Mouse (Mus musculus) olfactory bulb, adult 2 months (tissue): ENCODE results near the gene Eif4b. TPM values are rescaled to one million over a fixed set of nuclear protein-coding genes. Genes with fewer than 3 reads are reported as not detected.
A peak's percentile ranks its signal among the peaks of the same experiment; 100 is the strongest.

Experiments
- H3K27ac ChIP-seq: fragments of 200-500 bp; 2 replicates; pipeline ENCODE4 v1.5.1; 2012; ENCODE audit warnings: low read depth, low read length; ENCODE audit not compliant: insufficient read depth
- H3K4me1 ChIP-seq: fragments of 200-500 bp; 2 replicates; pipeline ENCODE4 v1.6.1; 2012; ENCODE audit warnings: low read length; ENCODE audit not compliant: control insufficient read depth, insufficient read depth
- H3K4me3 ChIP-seq: fragments of 200-500 bp; 2 replicates; pipeline ENCODE4 v1.5.1; 2012; ENCODE audit warnings: mild to moderate bottlenecking, low read depth, low read length, moderate library complexity; ENCODE audit not compliant: insufficient read depth
- CTCF ChIP-seq: fragments of 200-500 bp; IDR thresholded peaks from 2 replicates; pipeline ENCODE4 v1.5.1; 2012; ENCODE audit warnings: low read depth, mild to moderate bottlenecking, low read length, moderate library complexity; ENCODE audit not compliant: insufficient read depth
- POLR2A ChIP-seq: fragments of 200-500 bp; IDR thresholded peaks from 2 replicates; pipeline ENCODE4 v1.6.1; 2012; ENCODE audit warnings: mild to moderate bottlenecking, low read depth, low read length, moderate library complexity; ENCODE audit not compliant: insufficient read depth
- WGBS: fragments of 180-500 bp; shearing (Covaris S2); methylation state at CpG from one replicate; pipeline ENCODE4 v1.1.7; 2018; 5-methylcytosine and 5-hydroxymethylcytosine counted together
- polyA plus RNA-seq: library from polyadenylated mRNA; stranded (reverse); fragments of >200 nt; gene quantifications from 2 replicates; pipeline ENCODE4 v1.2.4, GENCODE M21; 2012; ENCODE audit warnings: low replicate concordance; ENCODE audit not compliant: missing spikeins, insufficient read depth, insufficient read length

The Eif4b gene
- polyA plus RNA-seq, 1 experiment, result 618 TPM

GRCm38 (mm10) chr15:102119121-102119830, 45.7 kb downstream of the Eif4b start:
- TF ChIP-seq POLR2A, result no peak
- TF ChIP-seq CTCF, result no peak
- Histone ChIP-seq H3K4me3 (no peak overlapping the region), H3K4me1 (peaks cover 26% of the 10 kb centered on the region), H3K27ac (no peak overlapping the region)
- WGBS, result 72% methylated on average over 8 of the region's 8 CpGs

- Histone ChIP-seq H3K4me3 (no peak overlapping the region), H3K4me1 (peaks cover 26% of the 10 kb centered on the region), H3K27ac (no peak overlapping the region)
- TF ChIP-seq POLR2A, result no peak
- no peak for TF ChIP-seq CTCF
- 62% methylated on average over 2 of the region's 2 CpGs for WGBS
Observed at GRCm38 (mm10) chr15:102119831-102120170, 46.2 kb downstream of the Eif4b start.

GRCm38 (mm10) chr15:102120530-102120929, 47.0 kb downstream of the Eif4b start:
- Histone ChIP-seq H3K4me1 (peaks cover 24% of the 10 kb centered on the region), H3K27ac (no peak overlapping the region), H3K4me3 (no peak overlapping the region)
- TF ChIP-seq POLR2A (no peak), CTCF (no peak)
- WGBS, result 68% methylated on average over 5 of the region's 5 CpGs

- 40% methylated on average over 2 of the region's 2 CpGs for WGBS
- no peak for TF ChIP-seq CTCF
- no peak for TF ChIP-seq POLR2A
Observed at GRCm38 (mm10) chr15:102126303-102126702, 52.7 kb downstream of the Eif4b start.

GRCm38 (mm10) chr15:102133314-102133713, 59.7 kb downstream of the Eif4b start:
- no peak overlapping the region for H3K27ac ChIP-seq
- peaks cover 7% of the 10 kb centered on the region; the same call in 1 of the 2 replicates for H3K4me1 ChIP-seq
- no peak for TF ChIP-seq POLR2A
- TF ChIP-seq CTCF, result no peak
- WGBS, result 95% methylated on average over 9 of the region's 9 CpGs
- H3K4me3 ChIP-seq, result no peak overlapping the region

More at GRCm38 (mm10) chr15:102126303-102126702, 52.7 kb downstream of the Eif4b start:
- no peak overlapping the region for H3K4me3 ChIP-seq
- H3K4me1 ChIP-seq, result peaks cover 6% of the 10 kb centered on the region
- no peak overlapping the region for H3K27ac ChIP-seq

GRCm38 (mm10) chr15:102134709-102135108, 61.1 kb downstream of the Eif4b start:
- Histone ChIP-seq H3K4me3 (no peak overlapping the region), H3K27ac (no peak overlapping the region), H3K4me1 (peaks cover 7% of the 10 kb centered on the region; the same call in 1 of the 2 replicates)
- WGBS, result 68% methylated on average over 2 of the region's 2 CpGs
- TF ChIP-seq CTCF (no peak), POLR2A (no peak)

- WGBS, result under 1% methylated on average over 34 of the region's 35 CpGs
- peak overlapping the region; percentile 82 for H3K4me3 ChIP-seq
- no peak for TF ChIP-seq CTCF
- TF ChIP-seq POLR2A, result no peak
- peaks cover 7% of the 10 kb centered on the region; the same call in 1 of the 2 replicates for H3K4me1 ChIP-seq
- H3K27ac ChIP-seq, result no peak overlapping the region
Observed at GRCm38 (mm10) chr15:102135522-102136128, 62.1 kb downstream of the Eif4b start.

- under 1% methylated on average over 50 of the region's 50 CpGs for WGBS
- TF ChIP-seq CTCF (no peak), POLR2A (peak; percentile 77)
- H3K4me3 ChIP-seq, result peak within 1 kb of the TSS; percentile 82
- peaks cover 7% of the 10 kb centered on the region; the same call in 1 of the 2 replicates for H3K4me1 ChIP-seq
- H3K27ac ChIP-seq, result peak within 1 kb of the TSS; percentile 43
Observed at GRCm38 (mm10) chr15:102136129-102136758, 62.7 kb downstream of the Eif4b start, which contains the start of gene Spryd3. Gene Spryd3 (minus strand): TSS chr15:102136234.

- no peak for TF ChIP-seq CTCF
- no peak for TF ChIP-seq POLR2A
- peaks cover 24% of the 10 kb centered on the region for H3K4me1 ChIP-seq
- H3K27ac ChIP-seq, result no peak overlapping the region
- 89% methylated on average over 5 of the region's 5 CpGs for WGBS
- H3K4me3 ChIP-seq, result no peak overlapping the region
Observed at GRCm38 (mm10) chr15:102141120-102141519, 67.5 kb downstream of the Eif4b start.
